Mouse (Mus musculus): ENCODE measurements around the gene Cilp.

DNA sequence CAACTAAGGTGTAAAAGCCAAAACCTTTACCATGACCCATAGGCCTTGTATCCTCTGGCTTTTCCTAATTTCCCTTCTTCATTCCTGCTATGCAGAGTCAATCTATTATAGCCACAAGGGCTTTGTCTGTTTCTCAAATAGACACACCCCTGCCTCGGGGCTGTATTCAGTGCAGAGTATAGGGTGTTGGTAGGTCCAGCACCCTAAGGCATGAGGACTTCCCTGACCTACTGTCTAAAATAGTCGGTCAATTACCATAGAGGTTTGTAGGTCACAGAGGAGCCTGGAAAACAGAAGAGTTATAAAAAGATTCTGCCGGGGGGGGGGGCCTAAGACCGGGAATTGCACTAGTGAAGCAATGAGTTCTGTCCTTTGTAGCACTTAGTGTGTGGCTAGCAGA, 8.9 kb downstream of the Cilp start:
- TF ChIP-seq CTCF (IDR thresholded peaks at IDR 0.05; ENCODE audit: borderline replicate concordance, insufficient read depth, low read length) (no peak), POLR2A (IDR thresholded peaks at IDR 0.05; ENCODE audit: low read depth, low read length) (no peak)

Measured in embryonic fibroblast, embryonic 13.5 days (primary cell).